Mouse (Mus musculus) heart, adult 2 months (tissue): ENCODE results near the gene Vmn1r233.

Experiments used
- CTCF ChIP-seq: fragments of 200-600 bp; IDR thresholded peaks from 2 replicates; pipeline ENCODE4 v1.8.1; 2022; ENCODE audit warnings: antibody characterized with exemption, mild to moderate bottlenecking, moderate library complexity
- POLR2A ChIP-seq: fragments of 200-500 bp; IDR thresholded peaks from 2 replicates; pipeline ENCODE4 v1.6.1; 2011; ENCODE audit warnings: mild to moderate bottlenecking, low read depth, low read length, control low read depth; ENCODE audit not compliant: insufficient read depth

DNA sequence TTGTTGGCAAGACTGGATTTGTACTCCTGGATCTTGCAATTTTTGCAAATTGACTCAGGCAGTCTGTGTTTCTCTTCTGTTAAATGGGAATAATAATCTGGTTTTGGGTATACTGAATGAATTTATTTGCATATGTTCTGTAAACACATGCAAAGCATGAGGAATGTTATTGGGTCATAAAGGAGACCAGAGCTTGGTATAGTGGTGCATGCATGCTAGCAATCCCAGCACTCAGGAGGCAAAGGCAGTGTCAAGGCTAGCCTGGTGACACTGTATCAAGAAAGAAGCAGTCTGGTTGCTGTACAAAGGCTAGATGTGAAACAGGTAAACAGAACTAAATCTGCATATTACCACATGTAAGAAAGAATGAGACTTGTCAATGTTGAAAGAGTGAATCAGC is 49.6 kb downstream of the Vmn1r233 start:
- TF ChIP-seq CTCF (no peak), POLR2A (no peak)
